Mouse (Mus musculus) testis, adult 2 months (tissue): ENCODE results near the gene Col4a3.

Experiments
- CTCF ChIP-seq: fragments of 200-500 bp; IDR thresholded peaks from 2 replicates; pipeline ENCODE4 v1.5.1; 2012; ENCODE audit warnings: low read depth, mild to moderate bottlenecking, inconsistent platforms, low read length, moderate library complexity; ENCODE audit not compliant: control insufficient read depth, insufficient read depth, insufficient replicate concordance
- POLR2A ChIP-seq: fragments of 200-500 bp; IDR thresholded peaks from 2 replicates; pipeline ENCODE4 v1.6.1; 2012; ENCODE audit warnings: low read depth, mild to moderate bottlenecking, inconsistent platforms, low read length, moderate library complexity; ENCODE audit not compliant: control insufficient read depth

DNA sequence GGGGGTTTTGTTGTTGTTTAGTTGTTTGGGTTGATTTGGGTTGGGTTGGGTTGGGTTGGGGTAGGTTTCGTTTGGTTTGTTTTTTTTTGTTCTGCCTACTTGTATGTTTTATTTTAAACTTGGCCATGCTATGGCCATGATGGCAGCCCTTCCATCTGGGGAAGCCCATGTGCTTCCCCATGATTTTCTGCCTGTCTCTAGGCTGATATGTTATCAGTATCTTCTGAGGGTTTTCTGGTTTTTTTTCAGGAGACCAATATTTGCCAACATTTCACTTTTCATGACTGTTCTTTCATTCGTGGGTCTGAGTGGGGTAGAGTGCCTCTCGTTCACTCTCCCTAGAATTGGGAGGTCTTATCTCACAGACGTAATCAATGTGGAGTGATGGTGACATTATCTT lies 40.9 kb downstream of the Col4a3 start:
- TF ChIP-seq CTCF (no peak), POLR2A (no peak)
